Mouse (Mus musculus): ENCODE results near the gene Hsd11b2.

DNA sequence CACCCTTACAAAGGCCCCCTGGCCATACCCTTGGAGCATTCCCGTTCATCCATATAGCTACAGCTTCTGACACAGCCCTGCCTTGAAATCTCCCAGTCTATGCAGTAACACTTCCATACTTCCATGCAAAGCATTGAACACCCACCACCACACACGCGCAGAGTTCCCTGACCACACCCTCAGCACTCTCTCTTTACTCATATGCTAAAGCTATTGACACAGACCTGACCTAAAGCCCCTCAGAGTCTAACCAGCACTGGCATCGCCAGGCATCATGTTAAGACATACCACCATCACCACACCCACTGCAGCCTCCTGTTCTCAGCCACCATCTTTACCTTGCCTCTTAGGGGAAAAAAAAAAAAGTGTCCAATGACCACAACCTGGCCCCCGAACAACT, 48.3 kb upstream of the Hsd11b2 start:
- TF ChIP-seq CTCF (IDR thresholded peaks at IDR 0.05; ENCODE audit: low read depth): no peak
- no peak for TF ChIP-seq EP300 (IDR thresholded peaks at IDR 0.05; ENCODE audit: low read depth)

Measured in liver, embryonic 14.5 days (tissue).